Mouse (Mus musculus): ENCODE measurements around the gene Cabp4. TPM values are rescaled to one million over a fixed set of nuclear protein-coding genes. Genes with fewer than 3 reads are reported as not detected.

The Cabp4 gene
- polyA plus RNA-seq, 1 experiment from 2014 or later: not detected

GRCm38 (mm10) chr19:4119716-4120487 lies 23.9 kb downstream of the Cabp4 start:
- Histone ChIP-seq H3K36me3 (ENCODE audit: control insufficient read depth, insufficient read depth, low read length) (peaks cover 39% of the 10 kb centered on the region), H3K9ac (ENCODE audit: low read depth, low read length) (no peak overlapping the region; the same call in 1 of the 2 replicates), H3K4me2 (ENCODE audit: low read depth, low read length) (peak overlapping the region; percentile 56), H3K4me1 (ENCODE audit: control insufficient read depth, insufficient read depth, low read length) (peaks cover 11% of the 10 kb centered on the region), H3K4me3 (ENCODE audit: low read depth, low read length) (no peak overlapping the region; the same call in 1 of the 2 replicates), H3K9me3 (ENCODE audit: control insufficient read depth, low read length) (no peaks in the 10 kb centered on the region), H3K27me3 (replicated peaks; ENCODE audit: control insufficient read depth, insufficient read depth, low read length) (no peaks in the 10 kb centered on the region), H3K27ac (replicated peaks; ENCODE audit: low read depth, low read length) (no peak overlapping the region)
- 87% methylated on average over 6 of the region's 6 CpGs for WGBS
- ATAC-seq (ENCODE audit: low read depth) (no peak), DNase-seq (ENCODE audit: low spot score) (no peak)

GRCm38 (mm10) chr19:4118350-4118749 lies 25.5 kb downstream of the Cabp4 start:
- 96% methylated on average over 2 of the region's 2 CpGs for WGBS
- Histone ChIP-seq H3K4me1 (ENCODE audit: control insufficient read depth, insufficient read depth, low read length) (peaks cover 11% of the 10 kb centered on the region), H3K4me3 (ENCODE audit: low read depth, low read length) (no peak overlapping the region), H3K36me3 (ENCODE audit: control insufficient read depth, insufficient read depth, low read length) (peaks cover 51% of the 10 kb centered on the region), H3K4me2 (ENCODE audit: low read depth, low read length) (no peak overlapping the region), H3K9me3 (ENCODE audit: control insufficient read depth, low read length) (no peaks in the 10 kb centered on the region), H3K27ac (replicated peaks; ENCODE audit: low read depth, low read length) (no peak overlapping the region), H3K27me3 (replicated peaks; ENCODE audit: control insufficient read depth, insufficient read depth, low read length) (no peaks in the 10 kb centered on the region), H3K9ac (ENCODE audit: low read depth, low read length) (no peak overlapping the region)
- ATAC-seq (ENCODE audit: low read depth) (no peak), DNase-seq (ENCODE audit: low spot score) (no peak)

GRCm38 (mm10) chr19:4117006-4117405 lies 26.8 kb downstream of the Cabp4 start:
- 96% methylated on average over 7 of the region's 7 CpGs for whole genome bisulfite sequencing
- ATAC-seq (ENCODE audit: low read depth): no peak

GRCm38 (mm10) chr19:4115816-4116215 lies 28.0 kb downstream of the Cabp4 start:
- 85% methylated on average over 10 of the region's 11 CpGs for WGBS
- Histone ChIP-seq H3K27me3 (replicated peaks; ENCODE audit: control insufficient read depth, insufficient read depth, low read length) (no peaks in the 10 kb centered on the region), H3K4me2 (ENCODE audit: low read depth, low read length) (no peak overlapping the region), H3K36me3 (ENCODE audit: control insufficient read depth, insufficient read depth, low read length) (peaks cover 67% of the 10 kb centered on the region), H3K9ac (ENCODE audit: low read depth, low read length) (no peak overlapping the region), H3K4me1 (ENCODE audit: control insufficient read depth, insufficient read depth, low read length) (peaks cover 7% of the 10 kb centered on the region), H3K4me3 (ENCODE audit: low read depth, low read length) (no peak overlapping the region), H3K27ac (replicated peaks; ENCODE audit: low read depth, low read length) (no peak overlapping the region), H3K9me3 (ENCODE audit: control insufficient read depth, low read length) (no peaks in the 10 kb centered on the region)
- no peak for DNase-seq (ENCODE audit: low spot score)
- no peak for ATAC-seq (ENCODE audit: low read depth)

More at GRCm38 (mm10) chr19:4117006-4117405, 26.8 kb downstream of the Cabp4 start:
- no peak for DNase-seq (ENCODE audit: low spot score)
- Histone ChIP-seq H3K27ac (replicated peaks; ENCODE audit: low read depth, low read length) (no peak overlapping the region), H3K4me1 (ENCODE audit: control insufficient read depth, insufficient read depth, low read length) (peaks cover 11% of the 10 kb centered on the region), H3K36me3 (ENCODE audit: control insufficient read depth, insufficient read depth, low read length) (peaks cover 63% of the 10 kb centered on the region), H3K9ac (ENCODE audit: low read depth, low read length) (no peak overlapping the region), H3K9me3 (ENCODE audit: control insufficient read depth, low read length) (no peaks in the 10 kb centered on the region), H3K4me2 (ENCODE audit: low read depth, low read length) (no peak overlapping the region), H3K4me3 (ENCODE audit: low read depth, low read length) (no peak overlapping the region), H3K27me3 (replicated peaks; ENCODE audit: control insufficient read depth, insufficient read depth, low read length) (no peaks in the 10 kb centered on the region)

GRCm38 (mm10) chr19:4115144-4115543 lies 28.7 kb downstream of the Cabp4 start:
- DNase-seq (ENCODE audit: low spot score) (no peak), ATAC-seq (ENCODE audit: low read depth) (no peak)
- no peaks in the 10 kb centered on the region for H3K27me3 ChIP-seq (replicated peaks; ENCODE audit: control insufficient read depth, insufficient read depth, low read length)
- no peak overlapping the region for H3K4me3 ChIP-seq (ENCODE audit: low read depth, low read length)
- no peak overlapping the region for H3K9ac ChIP-seq (ENCODE audit: low read depth, low read length)
- 91% methylated on average over 10 of the region's 10 CpGs for WGBS
- H3K9me3 ChIP-seq (ENCODE audit: control insufficient read depth, low read length): no peaks in the 10 kb centered on the region
- no peak overlapping the region for H3K27ac ChIP-seq (replicated peaks; ENCODE audit: low read depth, low read length)
- H3K4me2 ChIP-seq (ENCODE audit: low read depth, low read length): no peak overlapping the region
- peaks cover 67% of the 10 kb centered on the region for H3K36me3 ChIP-seq (ENCODE audit: control insufficient read depth, insufficient read depth, low read length)
- H3K4me1 ChIP-seq (ENCODE audit: control insufficient read depth, insufficient read depth, low read length): peaks cover under 1% of the 10 kb centered on the region; the same call in 1 of the 2 replicates

- no peaks in the 10 kb centered on the region for H3K27me3 ChIP-seq (replicated peaks; ENCODE audit: control insufficient read depth, insufficient read depth, low read length)
- no peaks in the 10 kb centered on the region for H3K4me1 ChIP-seq (ENCODE audit: control insufficient read depth, insufficient read depth, low read length)
- ATAC-seq (ENCODE audit: low read depth) (no peak), DNase-seq (ENCODE audit: low spot score) (no peak)
- H3K4me3 ChIP-seq (ENCODE audit: low read depth, low read length): no peak overlapping the region
- WGBS: 90% methylated on average over 10 of the region's 10 CpGs
- peaks cover 67% of the 10 kb centered on the region for H3K36me3 ChIP-seq (ENCODE audit: control insufficient read depth, insufficient read depth, low read length)
- H3K9me3 ChIP-seq (ENCODE audit: control insufficient read depth, low read length): no peaks in the 10 kb centered on the region
- no peak overlapping the region for H3K4me2 ChIP-seq (ENCODE audit: low read depth, low read length)
- no peak overlapping the region for H3K27ac ChIP-seq (replicated peaks; ENCODE audit: low read depth, low read length)
- no peak overlapping the region for H3K9ac ChIP-seq (ENCODE audit: low read depth, low read length)
Observed at GRCm38 (mm10) chr19:4114551-4114950, 29.3 kb downstream of the Cabp4 start.

DNA sequence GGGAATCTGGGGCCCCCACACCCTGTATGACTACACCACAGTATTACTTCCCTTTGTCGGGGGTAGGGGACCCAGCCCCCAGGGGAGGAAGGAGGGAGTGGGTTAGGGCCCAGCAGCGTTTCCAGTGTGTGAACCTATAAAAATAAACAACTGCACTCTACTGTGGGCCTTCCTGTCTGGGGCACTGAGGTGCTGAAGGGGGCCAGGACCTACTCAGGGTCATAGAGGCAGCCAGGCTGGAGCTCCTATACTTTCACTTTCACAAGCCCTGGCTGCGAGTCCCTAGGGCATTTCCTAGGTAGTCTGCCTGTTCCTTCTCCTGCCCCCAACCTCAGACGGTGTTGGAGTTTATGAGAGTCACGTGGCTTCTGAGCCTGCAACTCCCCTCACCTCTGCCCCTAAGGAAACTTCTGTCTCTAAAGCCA lies 30.0 kb downstream of the Cabp4 start:
- WGBS: 56% methylated on average over 5 of the region's 5 CpGs
- H3K36me3 ChIP-seq (ENCODE audit: control insufficient read depth, insufficient read depth, low read length): peaks cover 63% of the 10 kb centered on the region
- H3K4me3 ChIP-seq (ENCODE audit: low read depth, low read length): no peak overlapping the region
- H3K27ac ChIP-seq (replicated peaks; ENCODE audit: low read depth, low read length): no peak overlapping the region
- no peak overlapping the region for H3K9ac ChIP-seq (ENCODE audit: low read depth, low read length)
- ATAC-seq (ENCODE audit: low read depth) (no peak), DNase-seq (ENCODE audit: low spot score) (no peak)
- no peaks in the 10 kb centered on the region for H3K4me1 ChIP-seq (ENCODE audit: control insufficient read depth, insufficient read depth, low read length)
- H3K4me2 ChIP-seq (ENCODE audit: low read depth, low read length): no peak overlapping the region
- H3K27me3 ChIP-seq (replicated peaks; ENCODE audit: control insufficient read depth, insufficient read depth, low read length): no peaks in the 10 kb centered on the region
- no peaks in the 10 kb centered on the region for H3K9me3 ChIP-seq (ENCODE audit: control insufficient read depth, low read length)

DNA sequence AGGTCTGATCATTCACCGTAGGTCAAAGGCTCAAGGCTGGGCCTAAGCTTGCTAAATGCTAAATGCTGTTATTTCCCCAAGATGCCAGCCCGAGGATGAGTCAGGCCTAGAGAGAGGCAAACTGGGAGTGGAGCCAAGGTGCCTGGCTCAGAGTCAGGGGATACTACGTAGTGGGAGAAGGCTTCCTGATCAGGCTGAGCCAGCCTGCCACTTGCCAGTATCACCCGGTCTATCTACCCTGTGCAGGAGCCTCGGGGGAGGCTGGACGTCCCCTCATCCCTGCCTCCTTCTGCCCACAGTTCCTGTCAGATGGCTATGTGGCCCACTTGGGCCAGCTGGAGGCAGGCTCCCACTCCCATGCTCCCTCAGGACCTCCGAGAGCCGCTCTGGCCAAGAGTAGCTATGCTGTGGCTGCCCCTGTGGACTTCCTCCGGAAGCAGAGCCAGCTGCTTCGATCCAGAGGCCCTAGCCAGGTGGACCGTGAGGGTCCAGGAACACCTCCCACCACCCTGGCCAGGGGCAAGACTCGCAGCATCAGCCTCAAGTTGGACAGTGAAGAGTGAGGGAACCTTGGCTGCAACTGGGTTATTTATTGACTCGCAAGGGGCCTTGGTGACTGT lies 30.5 kb downstream of the Cabp4 start:
- WGBS: 74% methylated on average over 13 of the region's 13 CpGs
- H3K27ac ChIP-seq (replicated peaks; ENCODE audit: low read depth, low read length): no peak overlapping the region

More for the DNA sequence above, 30.5 kb downstream of the Cabp4 start:
- Histone ChIP-seq H3K4me3 (ENCODE audit: low read depth, low read length) (no peak overlapping the region), H3K9ac (ENCODE audit: low read depth, low read length) (no peak overlapping the region), H3K36me3 (ENCODE audit: control insufficient read depth, insufficient read depth, low read length) (peaks cover 60% of the 10 kb centered on the region), H3K4me1 (ENCODE audit: control insufficient read depth, insufficient read depth, low read length) (no peaks in the 10 kb centered on the region), H3K4me2 (ENCODE audit: low read depth, low read length) (no peak overlapping the region), H3K27me3 (replicated peaks; ENCODE audit: control insufficient read depth, insufficient read depth, low read length) (no peaks in the 10 kb centered on the region), H3K9me3 (ENCODE audit: control insufficient read depth, low read length) (no peaks in the 10 kb centered on the region)
- ATAC-seq (ENCODE audit: low read depth) (no peak), DNase-seq (ENCODE audit: low spot score) (no peak)
